Mouse (Mus musculus) kidney, adult 2 months (tissue): Measurements from ENCODE around the gene Cldn11. TPM values are rescaled to one million over a fixed set of nuclear protein-coding genes. Genes with fewer than 3 reads are reported as not detected.

Experiments used
- DNase-seq: peaks from one replicate; pipeline ENCODE4 v3.0.0; 2021
- H3K27ac ChIP-seq: fragments of 200-500 bp; 2 replicates; pipeline ENCODE4 v1.5.1; 2012; ENCODE audit warnings: low read depth, low read length, control low read depth, inconsistent platforms; ENCODE audit not compliant: insufficient read depth
- H3K27me3 ChIP-seq: fragments of 200-500 bp; replicated peaks from 2 replicates; pipeline ENCODE4 v1.6.1; 2012; ENCODE audit warnings: mild to moderate bottlenecking, moderate library complexity, low read length, inconsistent platforms; ENCODE audit not compliant: control insufficient read depth, insufficient read depth
- H3K36me3 ChIP-seq: fragments of 200-500 bp; 2 replicates; pipeline ENCODE4 v1.6.1; 2012; ENCODE audit warnings: mild to moderate bottlenecking, moderate library complexity, low read length, inconsistent platforms; ENCODE audit not compliant: control insufficient read depth, insufficient read depth
- H3K4me1 ChIP-seq: fragments of 200-500 bp; 2 replicates; pipeline ENCODE4 v1.6.1; 2011; ENCODE audit warnings: low read length; ENCODE audit not compliant: control insufficient read depth, insufficient read depth
- H3K4me3 ChIP-seq: fragments of 200-500 bp; 2 replicates; pipeline ENCODE4 v1.5.1; 2011; ENCODE audit warnings: mild to moderate bottlenecking, low read depth, low read length, control low read depth; ENCODE audit not compliant: insufficient read depth
- CTCF ChIP-seq: fragments of 200-500 bp; conservative IDR thresholded peaks from 2 replicates; pipeline ENCODE4 v1.5.1; 2011; ENCODE audit warnings: low read depth, mild to moderate bottlenecking, control low read depth, low read length, moderate library complexity, mixed read lengths; ENCODE audit not compliant: insufficient read depth, insufficient read length
- POLR2A ChIP-seq: fragments of 200-500 bp; IDR thresholded peaks from one replicate; pipeline ENCODE4 v1.6.1; 2011; ENCODE audit warnings: low read depth, low read length, control low read depth
- WGBS: fragments of 180-500 bp; shearing (Covaris S2); methylation state at CpG from one replicate; pipeline ENCODE4 v1.1.7; 2018; 5-methylcytosine and 5-hydroxymethylcytosine counted together
- polyA plus RNA-seq: library from polyadenylated mRNA; depleted of rRNA; stranded (reverse); fragments of >200 nt; gene quantifications from 2 replicates; pipeline ENCODE4 v1.2.3, GENCODE M21; 2012; rRNA removed

Cldn11 gene
- polyA plus RNA-seq: 2.8 and 6.0 TPM in 2 replicates

- TF ChIP-seq POLR2A: no peak
- Histone ChIP-seq H3K27me3 (no peaks in the 10 kb centered on the region), H3K36me3 (no peaks in the 10 kb centered on the region), H3K4me1 (no peaks in the 10 kb centered on the region; the same call in 1 of the 2 replicates), H3K4me3 (peak within 1 kb of the TSS; percentile 6; the same call in 1 of the 2 replicates), H3K27ac (no peak within 1 kb of the TSS)
- 1% methylated on average over 33 of the region's 33 CpGs for WGBS
- peak; percentile 14 for DNase-seq
Observed at GRCm38 (mm10) chr3:31149706-31150105, at the start of gene Cldn11. TSS of gene Cldn11 (plus strand) at chr3:31149920.

GRCm38 (mm10) chr3:31100026-31100425 lies 49.7 kb upstream of the Cldn11 start:
- Histone ChIP-seq H3K4me1 (peaks cover 9% of the 10 kb centered on the region; the same call in 1 of the 2 replicates), H3K27me3 (no peaks in the 10 kb centered on the region), H3K27ac (no peak overlapping the region), H3K4me3 (no peak overlapping the region), H3K36me3 (no peaks in the 10 kb centered on the region; the same call in 1 of the 2 replicates)
- TF ChIP-seq CTCF (no peak), POLR2A (no peak)
- DNase-seq: no peak
- WGBS: 80% methylated on average over 5 of the region's 5 CpGs

GRCm38 (mm10) chr3:31100802-31101201 lies 48.9 kb upstream of the Cldn11 start:
- DNase-seq: no peak
- Histone ChIP-seq H3K27ac (no peak overlapping the region), H3K27me3 (no peaks in the 10 kb centered on the region), H3K4me1 (peaks cover 10% of the 10 kb centered on the region; the same call in 1 of the 2 replicates), H3K4me3 (no peak overlapping the region), H3K36me3 (no peaks in the 10 kb centered on the region; the same call in 1 of the 2 replicates)
- 92% methylated on average over 3 of the region's 3 CpGs for WGBS
- TF ChIP-seq CTCF: no peak
- no peak for TF ChIP-seq POLR2A

GRCm38 (mm10) chr3:31104936-31105335 lies 44.8 kb upstream of the Cldn11 start:
- Histone ChIP-seq H3K27ac (no peak overlapping the region), H3K27me3 (no peaks in the 10 kb centered on the region), H3K4me1 (peaks cover 17% of the 10 kb centered on the region), H3K4me3 (no peak overlapping the region), H3K36me3 (no peaks in the 10 kb centered on the region)
- DNase-seq: no peak
- no peak for TF ChIP-seq POLR2A
- TF ChIP-seq CTCF: no peak
- 42% methylated on average over 6 of the region's 6 CpGs for WGBS

GRCm38 (mm10) chr3:31106597-31106996 lies 43.1 kb upstream of the Cldn11 start:
- H3K27me3 ChIP-seq: no peaks in the 10 kb centered on the region
- 76% methylated on average over 6 of the region's 6 CpGs for WGBS
- TF ChIP-seq POLR2A (no peak), CTCF (no peak)
- H3K36me3 ChIP-seq: no peaks in the 10 kb centered on the region
- peaks cover 16% of the 10 kb centered on the region for H3K4me1 ChIP-seq
- DNase-seq: no peak
- H3K27ac ChIP-seq: no peak overlapping the region; the same call in 1 of the 2 replicates
- no peak overlapping the region for H3K4me3 ChIP-seq

GRCm38 (mm10) chr3:31107674-31108073 lies 42.0 kb upstream of the Cldn11 start:
- H3K27me3 ChIP-seq: no peaks in the 10 kb centered on the region
- no peak overlapping the region for H3K4me3 ChIP-seq
- DNase-seq: peak; percentile 28
- H3K27ac ChIP-seq: no peak overlapping the region
- no peak for TF ChIP-seq CTCF
- no peak for TF ChIP-seq POLR2A
- peaks cover 15% of the 10 kb centered on the region for H3K4me1 ChIP-seq
- 57% methylated on average over 4 of the region's 4 CpGs for WGBS
- H3K36me3 ChIP-seq: no peaks in the 10 kb centered on the region

- 76% methylated on average over 3 of the region's 3 CpGs for WGBS
- no peak overlapping the region for H3K4me3 ChIP-seq
- H3K4me1 ChIP-seq: peaks cover 15% of the 10 kb centered on the region
- TF ChIP-seq POLR2A: no peak
- peaks cover 2% of the 10 kb centered on the region for H3K36me3 ChIP-seq
- no peak overlapping the region for H3K27ac ChIP-seq
- peak; percentile 22 for DNase-seq
- H3K27me3 ChIP-seq: no peaks in the 10 kb centered on the region
Observed at GRCm38 (mm10) chr3:31109108-31109507, 40.6 kb upstream of the Cldn11 start.
